Comparison of ENCODE assay signal across 9 mouse cellular contexts in the genomic region with DNA sequence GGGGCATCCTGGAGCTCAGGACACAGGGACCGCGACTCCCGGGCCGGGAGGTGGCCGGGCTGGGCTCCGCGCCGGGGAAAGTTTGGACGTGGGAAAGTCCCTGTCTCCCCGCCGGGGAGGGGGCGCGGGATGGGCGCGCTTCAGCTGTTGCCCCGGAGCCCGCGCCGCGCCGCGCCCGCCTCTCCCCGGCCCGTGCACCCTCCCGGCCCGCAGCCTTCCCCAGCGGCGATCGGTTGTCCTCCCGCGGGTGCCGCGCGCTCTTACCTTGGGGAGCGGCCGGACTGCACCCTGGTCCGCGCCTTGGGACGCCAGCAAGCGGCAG. TPM values are rescaled to one million over a fixed set of nuclear protein-coding genes. Genes with fewer than 3 reads are reported as not detected.
DNase-seq lines count a peak whose midpoint lies in the region; ATAC-seq and TF ChIP-seq lines count a peak whose summit lies in the region.
"Had no signal": no experiment of that assay in that cellular context is flagged by ENCODE, and none has a peak within 500 bp of the region (broad histone marks: within the 10 kb centered on the region; RNA-seq: fewer than 3 reads in every experiment).

No protein-coding gene starts in this region.

- H3K79me2 ChIP-seq in CH12.LX (replicated peaks; ENCODE audit: control insufficient read depth, extremely low read depth, insufficient read depth, poor library complexity, severe bottlenecking), result no peaks in the 10 kb centered on the region

- H3K9ac ChIP-seq in CH12.LX (ENCODE audit: insufficient read depth, low read depth), result no peak overlapping the region
- peak overlapping the region; percentile 76 for H3K9ac ChIP-seq in forebrain, embryonic 14.5 days (ENCODE audit: low read length)
- no peak overlapping the region for H3K9ac ChIP-seq in liver, embryonic 14.5 days (replicated peaks)

- H3K27ac ChIP-seq in CH12.LX (ENCODE audit: insufficient read depth, low read depth), result no peak overlapping the region
- H3K27ac ChIP-seq in forebrain, embryonic 14.5 days (ENCODE audit: low read depth, low read length), result peak overlapping the region; percentile 77
- no peak overlapping the region for H3K27ac ChIP-seq in liver, embryonic 14.5 days

- H3K4me1 ChIP-seq in CH12.LX (ENCODE audit: control insufficient read depth in 1 of 2, insufficient read depth in 2 of 2), result peaks cover 3 to 7% of the 10 kb centered on the region in 2 experiments; a peak in 3 of 4 replicates
- H3K4me1 ChIP-seq in forebrain, embryonic 14.5 days (ENCODE audit: control insufficient read depth, insufficient read depth, low read length), result peaks cover 7% of the 10 kb centered on the region; the same call in 1 of the 2 replicates
- H3K4me1 ChIP-seq in liver, embryonic 14.5 days (replicated peaks; ENCODE audit: control insufficient read depth in 2 of 2, insufficient read depth in 2 of 2, low read length in 1 of 2), result no peaks in the 10 kb centered on the region

- peaks cover 92% of the 10 kb centered on the region for H3K27me3 ChIP-seq in CH12.LX (replicated peaks)
- H3K27me3 ChIP-seq in forebrain, embryonic 14.5 days (replicated peaks; ENCODE audit: control insufficient read depth, insufficient read depth, low read length), result peaks cover 27% of the 10 kb centered on the region
- peaks cover 64% of the 10 kb centered on the region for H3K27me3 ChIP-seq in liver, embryonic 14.5 days (ENCODE audit: control insufficient read depth, insufficient read depth, low read length)

- under 1% methylated on average over 35 of the region's 41 CpGs for WGBS in forebrain, embryonic 14.5 days
- WGBS in liver, embryonic 14.5 days (ENCODE audit: insufficient replicate concordance), result under 1% methylated on average over 35 of the region's 41 CpGs

- peaks cover 14% of the 10 kb centered on the region for H3K9me3 ChIP-seq in CH12.LX (replicated peaks; ENCODE audit: low read length)
- H3K9me3 ChIP-seq in forebrain, embryonic 14.5 days (replicated peaks; ENCODE audit: control insufficient read depth, low read length), result no peaks in the 10 kb centered on the region
- no peaks in the 10 kb centered on the region for H3K9me3 ChIP-seq in liver, embryonic 14.5 days (ENCODE audit: control insufficient read depth, low read length)

- dilution Hi-C loops in CH12.LX (cut with MboI; ENCODE audit: extremely low pct_ligation_motif_present, extremely low pct_unique_long_range_greater_than_20kb, low sequenced_read_pairs), result no loop called here

- peak overlapping the region; percentile 23 for H3K4me2 ChIP-seq in CH12.LX (ENCODE audit: insufficient read depth, low read depth, poor library complexity, severe bottlenecking)
- H3K4me2 ChIP-seq in forebrain, embryonic 14.5 days (ENCODE audit: low read length), result peak overlapping the region; percentile 98
- H3K4me2 ChIP-seq in liver, embryonic 14.5 days (ENCODE audit: low read depth), result peak overlapping the region; percentile 45

- H3K4me3 ChIP-seq in CH12.LX (replicated peaks in 1 of 3; ENCODE audit: low read depth in 2 of 3, low read length in 2 of 3, poor library complexity in 1 of 3), result peak overlapping the region in 1 of 3 experiments; percentile 39
- H3K4me3 ChIP-seq in forebrain, embryonic 14.5 days (ENCODE audit: low read depth, low read length), result peak overlapping the region; percentile 62
- peak overlapping the region; percentile 16 to 17 for H3K4me3 ChIP-seq in liver, embryonic 14.5 days (ENCODE audit: insufficient read depth in 1 of 2, low read depth in 2 of 2, low read length in 2 of 2)
- H3K4me3 ChIP-seq: erythroblast, embryonic 14.5 days had no signal

- no peak for TF ChIP-seq POLR2A in CH12.LX (IDR thresholded peaks at IDR 0.05; ENCODE audit: low read depth, low read length)

- peak; percentile 1 for DNase-seq in heart, adult 8-10 months (ENCODE audit: low spot score)
- no peak for DNase-seq in heart, postnatal 14 days
- no peak for DNase-seq in CH12.LX (ENCODE audit: extremely low read depth)
- DNase-seq in forebrain, embryonic 14.5 days (ENCODE audit: low spot score), result no peak
- no peak for DNase-seq in liver, embryonic 14.5 days (ENCODE audit: low read depth in 3 of 3, low spot score in 3 of 3)
- DNase-seq in yolk sac, embryonic 10.5 days (ENCODE audit: low spot score), result no peak
- DNase-seq in layer of hippocampus, postnatal 36 days, result no peak

- no peak for TF ChIP-seq EP300 in CH12.LX (IDR thresholded peaks at IDR 0.05; ENCODE audit: low read length)
- TF ChIP-seq EP300 in liver, embryonic 14.5 days (IDR thresholded peaks at IDR 0.05; ENCODE audit: low read depth), result no peak

- no peak for TF ChIP-seq CTCF in CH12.LX (conservative IDR thresholded peaks at IDR 0.05 in 1 of 2, IDR thresholded peaks at IDR 0.05 in 1 of 2; ENCODE audit: low read depth in 2 of 2, low read length in 2 of 2)
- no peak for TF ChIP-seq CTCF in liver, embryonic 14.5 days (IDR thresholded peaks at IDR 0.05; ENCODE audit: low read depth)

- H3K36me3 ChIP-seq in CH12.LX (replicated peaks in 1 of 2; ENCODE audit: control insufficient read depth in 1 of 2, insufficient read depth in 1 of 2, low read length in 1 of 2), result no peaks in the 10 kb centered on the region
- H3K36me3 ChIP-seq in forebrain, embryonic 14.5 days (ENCODE audit: control insufficient read depth, insufficient read depth, low read length), result no peaks in the 10 kb centered on the region
- H3K36me3 ChIP-seq in liver, embryonic 14.5 days (replicated peaks; ENCODE audit: control insufficient read depth, insufficient read depth, low read depth), result no peaks in the 10 kb centered on the region

- peak; percentile 60 for ATAC-seq in forebrain, embryonic 14.5 days
- no peak for ATAC-seq in liver, embryonic 14.5 days (ENCODE audit: insufficient read depth)
- ATAC-seq in erythroid progenitor cell, adult 5-6 weeks (replicated peaks; ENCODE audit: low FRiP score, poor library complexity, severe bottlenecking), result no peak

- intact Hi-C loops in heart, postnatal 14 days (cut with DNase I), result loop anchor here (5.0 kb wide), 1 partner anchor 157 kb away; no protein-coding TSS in a partner anchor

- no peak for TF ChIP-seq RAD21 in CH12.LX (IDR thresholded peaks at IDR 0.05; ENCODE audit: low read depth, low read length)

- in situ Hi-C loops in CH12.LX (cut with MboI; ENCODE audit: low pct_ligation_motif_present, low pct_unique_long_range_greater_than_20kb, low sequenced_read_pairs), result no loop called here

TF ChIP-seq in CH12.LX, 34 proteins besides CTCF, POLR2A, EP300 and RAD21:
- TF ChIP-seq SMC3 (IDR thresholded peaks at IDR 0.05; ENCODE audit: low read depth, low read length) (no peak), ELF1 (IDR thresholded peaks at IDR 0.05; ENCODE audit: low read depth, low read length) (no peak), TCF12 (IDR thresholded peaks at IDR 0.05; ENCODE audit: low read depth, low read length) (no peak), POLR2AphosphoS2 (IDR thresholded peaks at IDR 0.05; ENCODE audit: low read depth, low read length) (no peak), PAX5 (IDR thresholded peaks at IDR 0.05; ENCODE audit: low read length) (no peak), USF2 (conservative IDR thresholded peaks at IDR 0.05; ENCODE audit: low read depth, low read length) (no peak), ETS1 (conservative IDR thresholded peaks at IDR 0.05; ENCODE audit: low read depth, low read length) (no peak), HCFC1 (IDR thresholded peaks at IDR 0.05; ENCODE audit: low read depth, low read length) (no peak), RCOR1 (conservative IDR thresholded peaks at IDR 0.05; ENCODE audit: low read depth, low read length) (no peak), IRF4 (IDR thresholded peaks at IDR 0.05; ENCODE audit: low read depth, low read length) (no peak), CHD1 (IDR thresholded peaks at IDR 0.05; ENCODE audit: low read depth, low read length) (no peak), ZMIZ1 (IDR thresholded peaks at IDR 0.05; ENCODE audit: low read depth, low read length) (no peak)

RNA-seq across cellular contexts. Expression of a gene that starts 0.4 kb away (rescaled TPM):
- 1 to 10 TPM in 2 of 4 experiments, under 1 TPM in 2; 0.75 to 2.2 (median 0.99) TPM for total RNA-seq in heart, adult 8-10 months (2022)
- under 1 TPM; 0.17 to 0.22 TPM for total RNA-seq in heart, postnatal 14 days (2021)
- total RNA-seq in CH12.LX (2012; rRNA removed) (0.08 TPM in 1 of 2 replicates, not detected in the other), CH12.LX (2014; rRNA removed) (not detected in 2 replicates)
- polyA plus RNA-seq in CH12.LX (2012; ENCODE audit: insufficient read length, low read depth), result not detected in 2 replicates
- polyA plus RNA-seq in forebrain, embryonic 14.5 days (2014; fragmentation: Nextera tagmentation; extraction: Ambion mirVana), result 4.8 and 4.9 TPM in 2 replicates
- 0.02 TPM in 2 replicates for polyA plus RNA-seq in liver, embryonic 14.5 days (2012; rRNA removed)
- polyA plus RNA-seq in liver, embryonic 14.5 days (2014; fragmentation: Nextera tagmentation; extraction: Ambion mirVana), result not detected in 2 replicates
- not detected in 2 replicates for total RNA-seq in erythroid progenitor cell, adult 5-6 weeks (2015; ENCODE audit: low replicate concordance)
- total RNA-seq in erythroid progenitor cell, adult 5-6 weeks (2017; ENCODE audit: low replicate concordance), result not detected in 2 replicates
- 10 to 100 TPM; 12.9 to 13.1 TPM for total RNA-seq in layer of hippocampus, postnatal 36 days (2021)
- polyA plus RNA-seq: erythroblast, embryonic 14.5 days had no signal

RNA-seq across cellular contexts. Expression of a gene that starts 53.4 kb away (rescaled TPM):
- 10 to 100 TPM; 17.9 to 22.1 (median 19.5) TPM for total RNA-seq in heart, adult 8-10 months (2022)
- total RNA-seq in heart, postnatal 14 days (2021), result 10 to 100 TPM; 16.9 to 17.4 TPM
- total RNA-seq in CH12.LX (2012; rRNA removed) (45.5 and 49.3 TPM in 2 replicates), CH12.LX (2014; rRNA removed) (41.6 and 55.3 TPM in 2 replicates)
- 35.2 and 57.8 TPM in 2 replicates for polyA plus RNA-seq in CH12.LX (2012; ENCODE audit: insufficient read length, low read depth)
- 54.7 and 56.4 TPM in 2 replicates for polyA plus RNA-seq in forebrain, embryonic 14.5 days (2014; fragmentation: Nextera tagmentation; extraction: Ambion mirVana)
- 20.4 and 28.3 TPM in 2 replicates for polyA plus RNA-seq in liver, embryonic 14.5 days (2012; rRNA removed)
- polyA plus RNA-seq in liver, embryonic 14.5 days (2014; fragmentation: Nextera tagmentation; extraction: Ambion mirVana), result 27.3 and 31.3 TPM in 2 replicates
- total RNA-seq in erythroid progenitor cell, adult 5-6 weeks (2015; ENCODE audit: low replicate concordance), result 11.9 and 18.0 TPM in 2 replicates
- total RNA-seq in erythroid progenitor cell, adult 5-6 weeks (2017; ENCODE audit: low replicate concordance), result 5.2 and 10.5 TPM in 2 replicates
- 10 to 100 TPM; 94.0 to 98.4 TPM for total RNA-seq in layer of hippocampus, postnatal 36 days (2021)

Comparison
In these comparisons a context has a peak if more than half of its experiments do, and no peak if none do; other contexts are left out.
1. H3K4me2 ChIP-seq: peak in every context shown above with its lines; median percentile 98 in forebrain, embryonic 14.5 days; 45 in liver, embryonic 14.5 days; 23 in CH12.LX.
2. RNA of a gene that starts 0.4 kb away (total RNA-seq): 12.9 to 13.1 TPM in layer of hippocampus, postnatal 36 days; 0.75 to 2.2 TPM in heart, adult 8-10 months, 0.17 to 0.22 TPM in heart, postnatal 14 days, 0.08 TPM in CH12.LX and not detected in erythroid progenitor cell, adult 5-6 weeks; every median in the first group is over 4 times any median in the second.